Mouse (Mus musculus) bone marrow macrophage, adult 2 months (primary cell): ENCODE results near the gene Gpr161.

Experiments used
- CTCF ChIP-seq: IDR thresholded peaks from 2 replicates; pipeline ENCODE4 v1.5.1; 2012; ENCODE audit warnings: low read depth, mild to moderate bottlenecking, low read length, moderate library complexity
- POLR2A ChIP-seq: IDR thresholded peaks from 2 replicates; pipeline ENCODE4 v1.6.1; 2012; ENCODE audit warnings: mild to moderate bottlenecking, low read depth, low read length, borderline replicate concordance

- TF ChIP-seq POLR2A, result no peak
- TF ChIP-seq CTCF, result no peak
Observed at GRCm38 (mm10) chr1:165281351-165282221, 14.0 kb upstream of the Gpr161 start.
